Mouse (Mus musculus): ENCODE data around the gene Olfr1020. TPM values are rescaled to one million over a fixed set of nuclear protein-coding genes. Genes with fewer than 3 reads are reported as not detected.

The Olfr1020 gene
- not detected in 2 replicates for polyA plus RNA-seq (2012; ENCODE audit: low replicate concordance)

GRCm38 (mm10) chr2:85846730-85847129, at the start of gene Olfr1020:
Olfr1020 (plus strand) TSS chr2:85847030.

GRCm38 (mm10) chr2:85802444-85802843, 44.4 kb upstream of the Olfr1020 start, which contains the start of gene Olfr1016:
Olfr1016 (minus strand) TSS chr2:85802544.

GRCm38 (mm10) chr2:85818179-85818578, 28.7 kb upstream of the Olfr1020 start, which contains the start of gene Olfr1018:
Olfr1018 (plus strand) TSS chr2:85818479.

GRCm38 (mm10) chr2:85845383-85845782, 1.4 kb upstream of the Olfr1020 start, which contains the start of gene Olfr1019:
Olfr1019 (minus strand) TSS chr2:85845483.

GRCm38 (mm10) chr2:85868294-85868693, 21.5 kb downstream of the Olfr1020 start, which contains the start of gene Olfr1022:
Olfr1022 (plus strand) TSS chr2:85868594.

GRCm38 (mm10) chr2:85885340-85885739, 38.5 kb downstream of the Olfr1020 start, which contains the start of gene Olfr1023:
Olfr1023 (plus strand) TSS chr2:85885640.

Other genes starting within 250 kb of the Olfr1020 start
- gene Olfr1000, start 235.1 kb upstream of the Olfr1020 start, polyA plus RNA-seq (2012; ENCODE audit: low replicate concordance): not detected in 2 replicates
- not detected in 2 replicates for gene Olfr1002, start 196.3 kb upstream of the Olfr1020 start, polyA plus RNA-seq (2012; ENCODE audit: low replicate concordance)
- gene Olfr154, start 182.6 kb upstream of the Olfr1020 start, polyA plus RNA-seq (2012; ENCODE audit: low replicate concordance): not detected in 2 replicates
- not detected in 2 replicates for gene Olfr1006, start 168.3 kb upstream of the Olfr1020 start, polyA plus RNA-seq (2012; ENCODE audit: low replicate concordance)
- not detected in 2 replicates for gene Olfr1008, start 157.6 kb upstream of the Olfr1020 start, polyA plus RNA-seq (2012; ENCODE audit: low replicate concordance)
- not detected in 2 replicates for gene Olfr1009, start 131.6 kb upstream of the Olfr1020 start, polyA plus RNA-seq (2012; ENCODE audit: low replicate concordance)
- not detected in 2 replicates for gene Olfr1012, start 84.3 kb upstream of the Olfr1020 start, polyA plus RNA-seq (2012; ENCODE audit: low replicate concordance)
- not detected in 2 replicates for gene Olfr1013, start 79.9 kb upstream of the Olfr1020 start, polyA plus RNA-seq (2012; ENCODE audit: low replicate concordance)
- not detected in 2 replicates for gene Olfr1014, start 74.3 kb upstream of the Olfr1020 start, polyA plus RNA-seq (2012; ENCODE audit: low replicate concordance)
- gene Olfr1015, start 65.0 kb upstream of the Olfr1020 start, polyA plus RNA-seq (2012; ENCODE audit: low replicate concordance): not detected in 2 replicates
- gene Olfr1016, start 44.5 kb upstream of the Olfr1020 start, polyA plus RNA-seq (2012; ENCODE audit: low replicate concordance): not detected in 2 replicates
- gene Olfr1018, start 28.6 kb upstream of the Olfr1020 start, polyA plus RNA-seq (2012; ENCODE audit: low replicate concordance): not detected in 2 replicates
- gene Olfr1019, start 1.5 kb upstream of the Olfr1020 start, polyA plus RNA-seq (2012; ENCODE audit: low replicate concordance): not detected in 2 replicates
- gene Olfr1022, start 21.6 kb downstream of the Olfr1020 start, polyA plus RNA-seq (2012; ENCODE audit: low replicate concordance): not detected in 2 replicates
- gene Olfr1023, start 38.6 kb downstream of the Olfr1020 start, polyA plus RNA-seq (2012; ENCODE audit: low replicate concordance): not detected in 2 replicates
- not detected in 2 replicates for gene Olfr1024, start 58.0 kb downstream of the Olfr1020 start, polyA plus RNA-seq (2012; ENCODE audit: low replicate concordance)
- not detected in 2 replicates for gene Olfr1025-ps1, start 68.2 kb downstream of the Olfr1020 start, polyA plus RNA-seq (2012; ENCODE audit: low replicate concordance)
- gene Olfr1026, start 74.5 kb downstream of the Olfr1020 start, polyA plus RNA-seq (2012; ENCODE audit: low replicate concordance): not detected in 2 replicates
- not detected in 2 replicates for gene Olfr1028, start 103.4 kb downstream of the Olfr1020 start, polyA plus RNA-seq (2012; ENCODE audit: low replicate concordance)
- not detected in 2 replicates for gene Olfr1029, start 126.9 kb downstream of the Olfr1020 start, polyA plus RNA-seq (2012; ENCODE audit: low replicate concordance)
- gene Olfr1030, start 132.2 kb downstream of the Olfr1020 start, polyA plus RNA-seq (2012; ENCODE audit: low replicate concordance): not detected in 2 replicates
- not detected in 2 replicates for gene Olfr1031, start 143.3 kb downstream of the Olfr1020 start, polyA plus RNA-seq (2012; ENCODE audit: low replicate concordance)
- not detected in 2 replicates for gene Olfr1032, start 158.5 kb downstream of the Olfr1020 start, polyA plus RNA-seq (2012; ENCODE audit: low replicate concordance)
- not detected in 2 replicates for gene Olfr1033, start 173.6 kb downstream of the Olfr1020 start, polyA plus RNA-seq (2012; ENCODE audit: low replicate concordance)
- not detected in 2 replicates for gene Olfr1034, start 198.8 kb downstream of the Olfr1020 start, polyA plus RNA-seq (2012; ENCODE audit: low replicate concordance)
- not detected in 2 replicates for gene Olfr1036, start 227.0 kb downstream of the Olfr1020 start, polyA plus RNA-seq (2012; ENCODE audit: low replicate concordance)
- gene Olfr1037, start 240.4 kb downstream of the Olfr1020 start, polyA plus RNA-seq (2012; ENCODE audit: low replicate concordance): not detected in 2 replicates

Data from hematopoietic multipotent progenitor cell, adult 10-12 weeks (in vitro differentiated cells).